Mouse (Mus musculus) kidney, adult 2 months (tissue): ENCODE measurements around the gene Lmna.

Experiments used
- CTCF ChIP-seq: fragments of 200-500 bp; conservative IDR thresholded peaks from 2 replicates; pipeline ENCODE4 v1.5.1; 2011; ENCODE audit warnings: low read depth, mild to moderate bottlenecking, control low read depth, low read length, moderate library complexity, mixed read lengths; ENCODE audit not compliant: insufficient read depth, insufficient read length
- POLR2A ChIP-seq: fragments of 200-500 bp; IDR thresholded peaks from one replicate; pipeline ENCODE4 v1.6.1; 2011; ENCODE audit warnings: low read depth, low read length, control low read depth

GRCm38 (mm10) chr3:88493706-88494582 is 15.8 kb downstream of the Lmna start:
- TF ChIP-seq CTCF: no peak
- no peak for TF ChIP-seq POLR2A
